Mouse (Mus musculus) spleen, postnatal 36 days (tissue): ENCODE data around the gene Pex10.
"Not testable (repeated sequence)": the region's sequence is repeated elsewhere in the genome, so short reads cannot be mapped to it uniquely, and the experiment has no call there.

Experiments used
- DNase-seq, 2 experiments: peaks; one replicate each; pipeline ENCODE4 v3.0.0; 2022; ENCODE audit warnings: low spot score in 2 of 2, mixed read lengths in 1 of 2

The Pex10 gene

DNA sequence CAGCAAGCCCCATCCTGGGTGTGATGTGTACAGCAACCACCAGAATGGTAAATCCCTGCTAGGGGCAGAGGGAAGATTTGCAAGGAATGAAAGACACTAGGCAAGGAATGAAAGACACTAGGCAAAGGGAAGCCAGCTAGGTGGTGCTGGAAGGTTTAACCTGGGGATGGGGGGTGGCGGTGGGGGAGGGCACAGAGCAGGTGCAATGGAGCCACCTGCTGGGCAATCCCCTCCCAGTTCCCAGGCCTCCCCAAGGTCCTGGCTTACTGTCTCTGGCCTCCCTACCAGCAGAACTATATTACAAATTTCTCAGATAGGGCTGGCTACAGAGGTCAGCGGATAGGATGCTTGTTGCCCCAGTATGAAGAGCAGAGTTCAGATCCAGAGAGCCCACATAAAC, 2.3 kb upstream of the Pex10 start:
- DNase-seq = no peak

DNA sequence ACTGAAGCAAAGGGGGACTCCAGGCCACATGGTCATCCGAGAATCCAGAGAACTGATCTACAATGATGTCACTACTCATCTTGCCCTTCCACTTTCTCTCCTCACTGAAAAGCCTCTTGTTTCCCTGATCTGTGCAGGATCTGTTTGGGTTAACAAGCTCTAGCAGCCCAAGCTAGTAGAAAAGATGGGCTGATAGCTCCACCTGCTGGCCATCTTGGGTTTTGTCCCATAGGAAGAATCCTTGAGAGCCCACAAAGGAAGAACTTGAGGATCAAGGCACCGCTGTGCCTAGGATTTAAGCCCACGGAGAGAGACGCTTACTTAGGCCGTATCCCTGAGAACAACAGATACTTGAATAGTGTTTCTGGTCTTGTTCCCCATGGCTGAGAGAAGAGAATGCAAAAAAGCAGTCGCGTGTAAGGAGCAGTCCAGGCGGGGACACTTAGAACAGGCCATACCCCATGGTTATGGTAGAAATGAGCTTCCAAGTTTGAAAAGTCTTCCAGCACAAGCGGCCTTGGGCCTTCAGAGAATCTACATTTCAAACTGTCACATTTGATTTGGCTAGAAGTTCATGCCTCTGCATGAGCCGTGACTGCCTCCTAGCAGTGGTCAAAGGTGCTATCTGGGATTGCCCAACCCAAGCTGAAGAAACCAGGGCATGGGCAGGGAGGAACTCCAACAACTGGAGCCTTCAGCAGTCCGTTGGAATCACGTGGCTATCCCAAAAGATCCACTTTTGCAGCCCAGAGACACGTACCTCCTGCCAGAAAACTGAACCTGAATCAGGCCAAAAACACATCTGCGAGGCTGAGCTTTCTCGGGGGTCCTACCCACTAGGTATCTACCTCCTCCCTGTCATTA, 614 bp upstream of the Pex10 start:
- DNase-seq = peak; percentile 64 to 78

DNA sequence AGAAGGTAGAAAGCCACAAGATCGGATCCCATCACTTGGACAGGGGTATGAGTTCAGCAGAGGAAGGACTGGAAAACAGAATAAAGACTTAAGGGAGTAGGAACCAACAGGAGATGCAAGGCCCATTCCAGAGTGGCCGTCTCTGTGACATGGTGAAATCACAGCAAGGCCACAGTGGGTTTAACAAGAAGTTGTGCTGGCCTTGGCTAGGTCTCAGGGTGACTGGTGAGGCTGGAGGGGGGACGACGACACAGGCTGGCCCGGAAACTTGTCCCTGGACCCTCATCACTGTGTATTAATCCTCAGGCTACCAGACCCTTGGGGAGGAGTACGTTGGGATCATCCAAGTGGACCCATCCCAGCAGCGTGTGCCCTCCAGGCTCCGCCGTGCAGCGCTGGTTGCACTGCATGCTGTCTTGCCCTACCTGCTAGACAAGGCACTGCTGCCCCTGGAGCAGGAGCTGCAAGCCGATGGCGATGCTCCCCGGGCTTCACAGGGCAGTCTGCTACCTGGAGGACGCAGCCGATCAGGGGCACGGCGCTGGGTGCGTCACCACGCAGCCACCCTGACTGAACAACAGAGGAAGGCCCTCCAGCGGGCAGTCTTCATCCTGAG, 1.6 kb downstream of the Pex10 start:
- DNase-seq = no peak

DNA sequence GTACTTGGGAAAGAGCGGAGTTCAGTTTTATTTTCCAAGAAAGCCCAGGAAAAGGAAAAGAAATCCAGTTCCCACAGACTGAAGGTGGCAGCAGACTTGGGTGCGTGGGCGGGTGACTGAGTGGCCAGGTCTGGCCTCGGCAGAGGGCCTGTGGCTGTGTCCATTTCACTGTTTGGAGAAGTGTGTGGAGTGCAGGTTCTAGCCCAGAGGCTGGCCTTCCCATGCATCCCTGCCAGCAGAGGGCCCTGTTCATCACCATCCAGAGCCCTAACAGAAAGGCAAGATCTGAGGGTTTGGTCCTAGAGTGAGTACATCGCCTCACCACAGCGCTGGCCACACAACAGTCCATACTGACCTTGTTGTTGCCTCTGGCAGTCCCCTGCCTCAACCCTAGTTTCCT, 2.4 kb downstream of the Pex10 start:
- no peak for DNase-seq

DNA sequence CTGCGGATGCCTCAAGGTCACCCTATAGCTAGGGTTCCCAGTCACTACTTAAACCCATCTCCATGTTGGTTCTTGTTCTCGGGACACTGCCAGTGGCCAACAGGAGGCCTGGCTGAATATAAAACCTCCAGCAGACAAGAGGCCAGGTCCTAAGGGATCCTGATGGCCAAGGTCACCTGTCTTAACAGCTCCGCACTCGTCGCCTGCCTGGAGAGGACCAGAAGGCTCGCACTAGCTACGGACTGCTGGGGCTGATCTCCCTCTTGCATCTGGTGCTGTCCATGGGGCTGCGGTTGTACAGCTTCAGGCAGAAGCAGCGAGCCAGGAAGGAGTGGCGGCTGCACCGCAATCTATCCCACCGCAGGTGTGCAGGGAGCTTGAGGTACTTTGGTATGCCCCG, 3.4 kb downstream of the Pex10 start:
- DNase-seq = no peak

DNA sequence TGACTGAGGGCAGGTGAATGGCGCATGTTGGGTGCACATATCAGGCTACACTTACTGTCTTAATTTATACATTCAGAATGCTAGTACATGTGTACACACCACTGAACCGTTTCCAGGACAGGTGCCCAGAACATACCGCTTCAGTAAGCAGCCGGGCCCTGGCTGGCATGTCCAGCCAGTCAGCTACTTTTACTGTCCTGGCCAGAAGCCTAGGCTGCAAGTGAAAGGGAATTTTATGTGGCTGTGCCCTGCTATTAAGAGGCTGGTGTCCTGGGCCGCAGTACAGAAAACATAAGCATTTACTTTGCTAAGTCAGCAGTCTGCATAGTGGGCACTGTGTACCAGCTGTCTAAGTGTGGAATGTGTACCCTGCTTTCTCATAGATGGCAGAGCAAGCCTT, 4.1 kb downstream of the Pex10 start:
- no peak for DNase-seq

DNA sequence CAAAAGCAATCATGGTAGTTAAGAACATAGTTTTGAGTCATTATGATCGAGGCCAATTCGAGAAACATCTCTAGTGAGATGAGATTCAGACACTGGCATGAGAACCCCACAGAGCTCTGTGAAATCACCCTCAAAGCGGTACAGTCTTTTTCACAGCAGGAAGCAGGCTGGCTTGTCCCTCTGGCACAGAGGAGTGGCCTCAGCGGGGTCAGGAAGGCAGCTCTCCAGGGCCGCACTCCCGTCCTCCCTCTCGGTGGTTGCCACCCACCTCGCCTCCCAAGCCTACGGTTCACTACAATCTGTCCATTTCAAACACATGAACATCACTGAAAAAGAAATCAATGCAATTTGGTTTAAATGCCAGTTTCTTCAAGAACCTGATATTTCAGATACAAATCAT, 7.6 kb downstream of the Pex10 start:
- DNase-seq = no peak

DNA sequence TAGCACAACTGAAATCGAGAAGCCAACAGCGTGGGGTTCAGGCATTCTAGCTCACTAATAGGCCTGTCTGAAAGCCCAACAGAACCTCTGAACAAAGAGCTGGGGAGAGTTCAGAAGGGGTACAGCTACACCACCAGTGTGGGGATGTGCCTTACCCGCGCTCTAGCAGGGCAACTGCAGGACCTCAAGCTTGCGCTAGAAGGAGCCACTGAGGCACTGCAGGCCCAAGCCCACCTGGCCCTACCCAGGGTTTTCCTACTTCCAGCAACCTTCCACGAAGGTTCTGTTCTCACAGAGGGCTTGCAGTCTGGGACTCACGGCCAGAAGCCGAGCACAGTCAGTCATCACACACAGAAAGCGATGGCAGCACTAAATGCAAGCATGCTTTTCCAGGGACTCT, 8.3 kb downstream of the Pex10 start:
- no peak for DNase-seq

DNA sequence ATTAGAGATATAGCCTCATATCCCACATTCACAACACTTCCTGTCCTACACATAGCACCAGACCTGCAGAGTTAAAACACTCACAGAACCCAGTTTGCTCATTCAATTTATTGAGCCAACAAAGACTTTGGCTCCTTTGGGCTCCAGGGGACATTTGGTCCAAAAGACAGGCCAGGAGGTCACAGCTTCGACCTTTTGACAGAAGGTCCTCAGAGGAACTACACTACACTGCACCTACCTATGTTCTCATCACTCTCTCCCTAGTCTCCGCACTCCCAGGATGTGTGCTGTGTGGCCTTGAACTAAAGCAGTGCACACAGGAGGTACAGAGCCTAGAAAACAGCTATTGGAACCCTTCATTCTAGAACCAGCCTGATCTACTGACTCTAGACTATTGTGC, 9.0 kb downstream of the Pex10 start:
- no peak for DNase-seq

DNA sequence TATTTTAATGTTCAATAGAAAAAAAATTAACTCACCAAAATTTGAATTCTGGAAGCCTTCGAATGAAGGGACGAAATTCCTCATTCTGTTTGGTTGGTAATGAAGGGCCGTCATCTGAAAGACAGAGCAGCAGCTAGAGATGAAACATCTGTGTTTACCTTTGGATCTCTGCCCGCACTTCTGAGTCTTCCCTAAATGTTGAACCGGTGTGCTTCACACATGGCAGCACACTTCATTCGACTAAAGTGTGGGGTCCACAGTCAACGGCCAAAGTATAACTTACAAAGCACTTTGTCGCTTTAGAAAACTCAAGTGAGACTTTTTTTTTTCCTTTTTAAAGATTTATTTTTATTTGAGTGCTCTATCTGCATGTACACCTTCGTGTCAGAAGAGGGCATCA, 9.9 kb downstream of the Pex10 start:
- DNase-seq = no peak

DNA sequence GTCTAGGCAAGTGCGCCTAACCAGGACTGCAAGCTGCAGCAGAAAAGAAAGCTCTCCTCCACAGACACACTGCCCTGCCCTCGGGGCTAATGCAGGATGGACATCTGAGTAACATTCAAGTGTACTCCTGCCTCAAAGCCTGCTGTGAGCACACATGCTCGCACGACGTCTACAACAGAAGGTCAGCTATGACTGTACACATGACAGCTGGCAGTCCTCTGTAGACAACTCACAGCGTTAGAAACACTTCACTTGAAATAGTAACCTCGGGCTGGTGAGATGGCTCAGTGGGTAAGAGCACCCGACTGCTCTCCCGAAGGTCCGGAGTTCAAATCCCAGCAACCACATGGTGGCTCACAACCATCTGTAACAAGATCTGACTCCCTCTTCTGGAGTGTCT, 12.0 kb downstream of the Pex10 start:
- not testable (repeated sequence) for DNase-seq

DNA sequence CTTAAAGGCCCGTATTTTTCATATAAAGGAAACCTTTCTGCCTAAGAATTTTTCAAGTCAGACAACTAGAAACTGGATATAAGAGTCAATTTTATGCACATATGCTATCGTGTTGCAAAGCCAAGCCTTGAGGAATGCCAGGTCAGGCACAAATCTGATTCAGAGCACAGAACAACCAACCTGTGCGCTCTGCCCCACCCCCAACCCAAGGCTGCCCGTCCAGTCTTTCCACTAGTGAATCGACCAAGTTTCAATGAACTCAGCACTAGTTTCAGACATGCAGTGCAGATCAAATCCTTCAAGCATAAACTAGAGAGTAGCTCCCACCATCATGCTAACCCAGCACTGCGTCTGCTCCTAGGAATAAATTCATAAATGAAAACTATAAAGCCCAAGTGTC, 12.8 kb downstream of the Pex10 start:
- no peak for DNase-seq

DNA sequence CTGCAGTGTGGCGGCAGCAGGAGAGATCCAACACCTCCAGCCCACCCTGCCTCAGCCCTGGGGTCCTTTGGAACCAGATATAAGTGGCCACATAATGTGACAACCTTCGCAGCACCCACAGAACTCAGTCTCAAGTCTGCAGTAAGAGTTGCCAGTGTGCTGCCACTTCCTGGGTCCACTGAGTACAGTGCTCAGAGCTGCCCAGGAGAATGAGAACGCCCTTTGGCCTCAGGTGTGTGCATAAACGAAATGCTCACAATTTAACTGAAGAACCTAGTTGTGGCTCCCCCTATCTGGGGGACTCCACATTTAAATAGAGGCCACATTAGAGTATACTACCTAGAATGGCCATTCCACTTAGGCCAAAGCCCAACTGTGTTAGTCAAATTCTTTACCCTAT, 16.7 kb downstream of the Pex10 start:
- DNase-seq = no peak

DNA sequence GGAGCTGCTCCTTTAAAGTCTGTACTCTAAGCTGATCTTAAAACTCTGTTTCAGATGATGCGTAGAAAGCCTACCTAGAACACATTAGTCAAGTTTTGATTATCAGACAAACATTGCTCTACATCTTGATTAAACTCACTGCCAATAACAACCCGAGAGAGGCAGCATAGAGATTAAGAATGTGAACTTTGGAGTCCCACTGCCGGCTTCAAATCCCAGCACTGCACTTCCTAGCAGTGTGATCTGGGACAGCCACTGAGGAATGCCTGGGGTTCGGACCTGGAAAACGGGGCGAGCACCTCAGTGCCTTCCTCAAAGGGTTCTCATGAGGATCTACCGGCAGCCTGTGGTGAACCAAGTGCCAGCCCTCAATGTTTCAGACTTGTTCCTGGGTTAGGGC, 17.5 kb downstream of the Pex10 start:
- DNase-seq = no peak

DNA sequence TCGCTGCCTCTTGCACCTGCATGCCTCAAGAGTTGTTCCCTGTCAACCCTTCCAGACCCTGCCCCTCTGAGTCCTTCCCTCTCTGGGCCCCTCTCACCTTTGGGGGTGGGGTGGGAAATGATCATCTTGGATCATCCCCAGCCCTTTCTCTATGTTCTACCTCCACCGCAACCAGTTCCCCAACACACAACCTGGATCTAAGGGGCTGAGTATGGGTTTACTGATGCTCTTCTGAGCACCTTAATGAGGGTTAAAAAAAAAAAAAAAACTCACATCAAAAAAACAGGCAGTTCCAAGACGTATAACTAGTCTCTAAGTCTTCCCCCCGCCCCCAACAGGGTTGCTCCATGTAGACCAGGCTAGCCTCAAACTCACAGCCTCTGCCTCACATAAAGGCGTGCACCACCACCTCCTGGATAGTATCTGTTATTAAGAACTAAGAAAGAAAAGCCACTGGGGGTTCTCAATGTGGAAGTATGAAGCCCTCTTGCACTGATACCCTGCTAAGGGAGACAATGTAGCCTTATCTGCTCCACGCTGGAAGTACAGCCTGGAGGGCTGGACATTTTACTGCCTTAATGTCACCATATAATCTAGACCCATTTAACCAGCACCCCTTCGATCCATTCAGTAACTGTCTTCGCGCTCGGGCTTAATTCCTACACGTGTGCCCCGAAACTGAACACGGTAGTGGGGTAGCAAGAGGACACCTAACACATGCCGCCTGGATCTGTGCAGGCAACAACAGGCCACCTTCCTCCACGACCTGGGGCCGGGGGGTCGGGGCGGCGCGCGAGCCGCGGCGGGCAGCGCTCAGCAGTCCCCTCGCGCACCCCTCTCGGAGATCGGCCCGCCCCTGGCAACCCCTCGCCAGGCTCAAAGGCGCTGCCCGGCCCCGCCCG, 18.6 kb downstream of the Pex10 start:
- no peak for DNase-seq

DNA sequence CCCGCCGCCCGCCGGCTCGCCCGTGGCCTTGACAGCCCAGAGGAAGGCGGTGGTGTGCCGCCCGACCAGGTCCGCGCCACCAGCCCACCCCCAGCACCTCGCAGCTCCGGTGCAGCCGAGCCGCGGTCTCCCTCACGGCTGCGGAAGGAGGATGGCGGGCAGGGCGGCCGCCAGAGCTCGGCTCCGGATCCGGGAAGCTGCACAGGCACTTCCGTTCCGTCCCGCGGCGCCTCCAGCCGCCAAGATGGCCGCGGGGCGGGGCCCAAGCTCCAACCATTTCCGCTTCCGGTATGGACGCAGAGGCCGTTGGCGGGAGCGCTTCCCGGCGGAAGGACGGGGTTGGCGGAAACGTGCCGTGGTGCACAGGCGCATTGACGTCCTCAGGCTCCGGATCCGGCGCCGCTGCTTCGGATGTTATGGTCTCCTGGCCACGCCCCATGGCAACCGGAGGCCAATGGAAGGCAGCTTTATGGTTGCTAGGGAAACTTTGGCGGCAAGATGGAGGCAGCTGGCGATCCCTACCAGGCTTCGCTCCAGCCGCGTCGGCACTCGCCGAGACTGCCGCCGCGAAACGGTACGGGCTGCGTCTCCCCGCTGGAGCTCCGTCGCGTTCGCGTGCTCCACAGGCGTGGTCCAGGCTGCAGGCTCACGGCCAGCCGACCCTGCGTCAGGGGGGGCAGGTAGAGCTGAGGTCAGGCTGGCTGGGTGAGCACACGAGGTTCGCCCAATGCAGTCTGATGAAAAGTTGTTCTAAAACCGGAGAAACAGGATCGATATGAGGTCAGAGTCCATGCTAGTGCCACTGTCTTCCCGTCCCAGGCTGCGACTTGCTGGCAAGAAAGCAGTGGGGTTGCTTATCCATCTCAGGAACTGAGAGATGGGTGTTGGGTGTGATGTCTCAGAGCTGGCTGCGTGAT, 19.6 kb downstream of the Pex10 start, which contains the start of the genes Rer1 and Morn1:
Gene Rer1, minus strand, starts transcription at position 275 of the 917 bp plus-strand sequence.
Gene Morn1, plus strand, starts transcription at position 470 of the 917 bp plus-strand sequence.
- peak; percentile 99 to 100 for DNase-seq

DNA sequence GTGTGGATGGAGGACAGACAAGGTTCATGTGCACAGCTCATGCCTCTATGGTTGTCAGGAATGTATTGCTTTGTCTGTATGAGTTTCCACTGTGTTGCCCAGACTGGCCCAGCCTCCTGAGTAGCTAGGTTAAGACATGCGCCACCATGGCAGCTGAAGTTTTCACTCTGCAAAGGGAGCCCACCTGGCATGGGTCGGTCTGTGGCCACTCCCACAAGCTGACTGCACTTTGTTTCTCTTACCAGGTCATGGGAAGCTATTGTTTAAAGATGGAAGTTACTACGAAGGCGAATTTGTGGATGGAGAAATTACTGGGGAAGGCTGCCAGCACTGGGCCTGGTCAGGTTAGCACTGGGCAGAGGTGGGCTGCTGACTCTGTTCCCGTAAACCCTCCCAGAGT, 22.4 kb downstream of the Pex10 start:
- DNase-seq = no peak

DNA sequence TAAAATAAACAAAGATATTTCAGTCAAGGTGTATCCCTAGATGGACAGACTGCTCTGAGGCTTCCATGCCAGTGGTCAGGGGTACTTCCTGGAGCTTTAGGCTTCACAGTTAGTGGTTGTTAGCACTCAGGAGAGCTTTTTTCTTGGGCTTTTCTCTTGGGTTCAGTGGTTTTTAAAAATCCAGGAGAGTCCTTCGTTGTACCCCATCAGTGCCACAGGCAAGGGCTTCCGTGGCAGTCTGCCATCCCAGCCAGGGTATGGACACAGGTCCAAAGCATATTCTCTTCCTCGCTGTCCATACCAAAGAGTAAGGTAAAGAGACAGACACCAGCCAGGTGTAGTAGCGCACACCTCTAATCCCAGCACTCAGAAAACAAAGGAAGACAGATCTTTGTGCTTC, 23.3 kb downstream of the Pex10 start:
- no peak for DNase-seq

DNA sequence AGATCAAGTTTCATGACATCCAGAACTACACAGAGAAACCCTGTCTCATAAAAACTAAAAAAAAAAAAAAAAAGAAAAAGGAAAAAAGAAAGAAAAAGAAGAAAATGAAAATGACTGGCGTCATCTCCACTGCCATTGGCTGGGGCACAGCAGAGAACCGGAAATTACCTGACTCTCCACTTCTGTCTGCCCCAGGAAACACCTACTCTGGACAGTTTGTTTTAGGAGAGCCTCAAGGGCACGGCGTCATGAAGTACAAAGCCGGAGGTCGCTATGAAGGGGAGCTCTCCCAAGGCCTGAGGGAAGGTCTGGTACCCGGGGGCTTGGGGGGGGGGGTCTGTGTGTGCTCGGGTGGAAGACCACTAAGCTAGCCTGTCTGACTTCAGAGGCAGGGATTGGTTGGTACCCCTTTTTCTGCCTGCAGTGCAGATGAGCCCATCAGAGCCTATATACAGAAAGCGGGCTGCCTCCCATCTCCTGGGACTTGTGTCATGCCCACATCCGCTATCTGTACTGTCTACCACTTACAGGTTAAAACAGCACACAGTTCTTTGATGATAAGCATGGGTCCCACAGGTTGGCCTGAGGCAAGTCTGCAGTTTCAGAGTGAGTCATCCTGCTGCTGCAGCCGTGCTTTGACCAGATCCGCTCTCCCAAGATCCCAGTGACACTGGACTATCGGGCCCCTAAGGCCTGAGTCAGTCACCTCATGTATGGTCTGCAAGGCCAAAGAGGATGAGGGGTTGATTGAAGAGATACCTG, 24.1 kb downstream of the Pex10 start:
- DNase-seq = no peak

DNA sequence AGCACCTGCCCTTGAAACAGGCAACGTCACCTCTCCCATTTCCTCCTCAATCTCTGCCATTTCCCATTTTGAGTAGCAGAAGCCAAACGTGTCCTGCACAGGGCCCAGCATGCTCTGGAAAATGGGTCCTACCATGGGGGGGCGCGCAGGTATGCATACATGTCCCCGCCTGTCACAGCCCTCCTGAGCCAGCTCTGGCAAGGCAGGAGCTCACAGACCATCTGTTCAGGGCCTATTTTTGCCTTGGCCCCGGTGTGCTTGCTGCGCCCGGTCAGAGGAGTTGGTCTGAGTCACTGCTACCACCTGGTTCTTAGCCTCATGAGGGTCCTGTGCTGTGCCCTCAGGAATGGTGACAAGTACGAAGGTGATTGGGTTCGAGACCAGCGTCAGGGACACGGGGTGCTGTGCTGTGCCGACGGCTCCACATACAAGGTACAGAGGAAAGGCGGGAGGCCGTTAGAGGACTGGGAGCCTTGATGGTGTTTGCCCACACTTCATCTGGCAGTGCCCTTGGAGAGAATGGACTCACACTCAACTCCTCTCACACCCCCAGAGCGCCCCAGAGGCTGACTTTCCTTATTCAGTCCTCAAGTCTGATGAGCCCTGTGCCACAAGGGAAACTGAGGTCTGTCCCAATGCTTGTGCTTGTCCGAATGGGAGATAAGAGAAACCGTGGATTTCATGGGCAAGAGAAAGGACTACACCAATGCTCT, 26.1 kb downstream of the Pex10 start:
- DNase-seq = no peak
